Mouse (Mus musculus): ENCODE measurements at regions not wholly inside any gene's neighbourhood (a gene's known extent, or its start where the extent isn't known, plus 50 kb on each side); places are given as distances from the start of the nearest gene placed in this dataset.

GRCm38 (mm10) chr7:83077035-83077918 is 210.1 kb downstream of the Mex3b start:
- TF ChIP-seq CTCF (IDR thresholded peaks at IDR 0.05; ENCODE audit: borderline replicate concordance, extremely low read depth, insufficient read depth, insufficient read length), result no peak
- TF ChIP-seq POLR2A (IDR thresholded peaks at IDR 0.05; ENCODE audit: borderline replicate concordance, extremely low read depth, insufficient read depth, insufficient read length, poor library complexity, severe bottlenecking), result no peak

All from brain, embryonic 14.5 days (tissue).